8 mouse cellular contexts compared by ENCODE assay signal in genomic region chr4:134251241-134252130, GRCm38 (mm10). TPM values are rescaled to one million over a fixed set of nuclear protein-coding genes. Genes with fewer than 3 reads are reported as not detected.
DNase-seq lines count a peak whose midpoint lies in the region; ATAC-seq lines count a peak whose summit lies in the region.

No protein-coding gene starts in this region.

- no peaks in the 10 kb centered on the region for H3K36me3 ChIP-seq in intestine, embryonic 16.5 days (ENCODE audit: control insufficient read depth, insufficient read depth, low read length)
- H3K36me3 ChIP-seq in lung, embryonic 15.5 days, result no peaks in the 10 kb centered on the region

- H3K4me3 ChIP-seq in intestine, embryonic 16.5 days (ENCODE audit: low read length), result peak overlapping the region; percentile 51
- peak overlapping the region; percentile 45 for H3K4me3 ChIP-seq in lung, embryonic 15.5 days

- H3K9ac ChIP-seq in intestine, embryonic 16.5 days (ENCODE audit: low read depth, low read length), result peak overlapping the region; percentile 64
- H3K9ac ChIP-seq in lung, embryonic 15.5 days, result peak overlapping the region; percentile 47

- no peak overlapping the region for H3K27ac ChIP-seq in intestine, embryonic 16.5 days (ENCODE audit: low read length)
- H3K27ac ChIP-seq in lung, embryonic 15.5 days, result peak overlapping the region; percentile 57

- ATAC-seq in intestine, embryonic 16.5 days, result peak; percentile 17
- peak; percentile 24; the same call in 1 of the 2 replicates for ATAC-seq in lung, embryonic 15.5 days (ENCODE audit: borderline replicate concordance, extremely low read depth, low FRiP score, low TSS enrichment)

- H3K4me2 ChIP-seq in intestine, embryonic 16.5 days (ENCODE audit: low read depth, low read length), result peak overlapping the region; percentile 92
- H3K4me2 ChIP-seq in lung, embryonic 15.5 days, result peak overlapping the region; percentile 95

- DNase-seq in gastrocnemius, postnatal 10 days, result peak; percentile 36
- no peak for DNase-seq in gastrocnemius, postnatal 25 days
- peak; percentile 45 for DNase-seq in adrenal gland, postnatal 25 days
- peak; percentile 33 to 45 for DNase-seq in frontal cortex, postnatal 10 days (ENCODE audit: low spot score in 2 of 2)
- peak; percentile 72 to 76 for DNase-seq in right cerebral cortex, postnatal 10 days (ENCODE audit: low spot score in 2 of 2)
- DNase-seq in ovary, postnatal 10 days (ENCODE audit: low spot score), result no peak

- H3K27me3 ChIP-seq in intestine, embryonic 16.5 days (replicated peaks; ENCODE audit: control insufficient read depth, insufficient read depth, low read length), result peaks cover 49% of the 10 kb centered on the region
- peaks cover 81% of the 10 kb centered on the region for H3K27me3 ChIP-seq in lung, embryonic 15.5 days

- no peaks in the 10 kb centered on the region for H3K9me3 ChIP-seq in intestine, embryonic 16.5 days (ENCODE audit: control insufficient read depth, low read length)
- no peaks in the 10 kb centered on the region for H3K9me3 ChIP-seq in lung, embryonic 15.5 days

- under 1% methylated on average over 91 of the region's 91 CpGs for WGBS in intestine, embryonic 16.5 days
- under 1% methylated on average over 91 of the region's 91 CpGs for WGBS in lung, embryonic 15.5 days

- H3K4me1 ChIP-seq in intestine, embryonic 16.5 days (ENCODE audit: control insufficient read depth, insufficient read depth, low read length), result peaks cover 42% of the 10 kb centered on the region
- peaks cover 67% of the 10 kb centered on the region for H3K4me1 ChIP-seq in lung, embryonic 15.5 days

RNA-seq across cellular contexts. Expression of gene Grrp1, which starts 2.4 kb away (rescaled TPM):
- 1 to 10 TPM; 5.1 to 6.0 TPM for total RNA-seq in gastrocnemius, postnatal 10 days (2021)
- total RNA-seq in gastrocnemius, postnatal 25 days (2021), result 1 to 10 TPM; 3.4 TPM
- 6.2 and 8.3 TPM in 2 replicates for total RNA-seq in adrenal gland, postnatal 25 days (2021)
- polyA plus RNA-seq in intestine, embryonic 16.5 days (2015; fragmentation: Nextera tagmentation; extraction: Ambion mirVana), result 3.6 and 5.0 TPM in 2 replicates
- 11.0 and 12.5 TPM in 2 replicates for polyA plus RNA-seq in lung, embryonic 15.5 days (2015; fragmentation: Nextera tagmentation; extraction: Ambion mirVana)

RNA-seq across cellular contexts. Expression of gene Gm30191, which starts 4.8 kb away (rescaled TPM):
- total RNA-seq in gastrocnemius, postnatal 10 days (2021), result not detected
- total RNA-seq in gastrocnemius, postnatal 25 days (2021), result not detected
- not detected in 2 replicates for total RNA-seq in adrenal gland, postnatal 25 days (2021)
- polyA plus RNA-seq in intestine, embryonic 16.5 days (2015; fragmentation: Nextera tagmentation; extraction: Ambion mirVana), result not detected in 2 replicates
- polyA plus RNA-seq in lung, embryonic 15.5 days (2015; fragmentation: Nextera tagmentation; extraction: Ambion mirVana), result not detected in 2 replicates

RNA-seq across cellular contexts. Expression of gene Zfp593, which starts 6.1 kb away (rescaled TPM):
- 1 to 10 TPM; 3.4 to 4.3 TPM for total RNA-seq in gastrocnemius, postnatal 10 days (2021)
- 1 to 10 TPM; 3.3 to 4.4 TPM for total RNA-seq in gastrocnemius, postnatal 25 days (2021)
- total RNA-seq in adrenal gland, postnatal 25 days (2021), result 8.8 and 10.3 TPM in 2 replicates
- 13.0 and 14.5 TPM in 2 replicates for polyA plus RNA-seq in intestine, embryonic 16.5 days (2015; fragmentation: Nextera tagmentation; extraction: Ambion mirVana)
- 15.2 and 15.9 TPM in 2 replicates for polyA plus RNA-seq in lung, embryonic 15.5 days (2015; fragmentation: Nextera tagmentation; extraction: Ambion mirVana)

RNA-seq across cellular contexts. Expression of gene E130218I03Rik, which starts 8.0 kb away (rescaled TPM):
- total RNA-seq in gastrocnemius, postnatal 10 days (2021), result not detected
- total RNA-seq in gastrocnemius, postnatal 25 days (2021), result not detected
- total RNA-seq in adrenal gland, postnatal 25 days (2021), result not detected in 2 replicates
- 0.28 and 0.34 TPM in 2 replicates for polyA plus RNA-seq in intestine, embryonic 16.5 days (2015; fragmentation: Nextera tagmentation; extraction: Ambion mirVana)
- 0.45 and 0.52 TPM in 2 replicates for polyA plus RNA-seq in lung, embryonic 15.5 days (2015; fragmentation: Nextera tagmentation; extraction: Ambion mirVana)

RNA-seq across cellular contexts. Expression of gene Cnksr1, which starts 13.3 kb away (rescaled TPM):
- 1 to 10 TPM; 3.3 to 5.2 TPM for total RNA-seq in gastrocnemius, postnatal 10 days (2021)
- total RNA-seq in gastrocnemius, postnatal 25 days (2021), result 10 to 100 TPM; 22.8 to 32.8 TPM
- 0.49 TPM in 1 of 2 replicates, not detected in the other for total RNA-seq in adrenal gland, postnatal 25 days (2021)
- 16.9 and 18.3 TPM in 2 replicates for polyA plus RNA-seq in intestine, embryonic 16.5 days (2015; fragmentation: Nextera tagmentation; extraction: Ambion mirVana)
- polyA plus RNA-seq in lung, embryonic 15.5 days (2015; fragmentation: Nextera tagmentation; extraction: Ambion mirVana), result 10.1 and 10.9 TPM in 2 replicates

Comparison
In these comparisons a context has a peak if more than half of its experiments do, and no peak if none do; other contexts are left out.
1. DNase-seq: peak in gastrocnemius, postnatal 10 days (single experiment), adrenal gland, postnatal 25 days (single experiment), frontal cortex, postnatal 10 days (2 of 2) and right cerebral cortex, postnatal 10 days (2 of 2); none in gastrocnemius, postnatal 25 days (single experiment) and ovary, postnatal 10 days (single experiment).